Mouse (Mus musculus) MEL (cell line): ENCODE measurements around the gene Muc2. TPM values are rescaled to one million over a fixed set of nuclear protein-coding genes. Genes with fewer than 3 reads are reported as not detected.
A peak's percentile ranks its signal among the peaks of the same experiment; 100 is the strongest.
"Not testable (repeated sequence)": the region's sequence is repeated elsewhere in the genome, so short reads cannot be mapped to it uniquely, and the experiment has no call there.

ENCODE experiments used
- DNase-seq: peaks from one replicate; pipeline ENCODE4 v3.0.0; 2011; ENCODE audit warnings: low read depth, low spot score
- H3K27ac ChIP-seq: 2 replicates; pipeline ENCODE4 v1.5.1; 2012; ENCODE audit warnings: low read depth, mild to moderate bottlenecking, control low read depth, low read length, moderate library complexity; ENCODE audit not compliant: control insufficient read depth
- H3K27me3 ChIP-seq, 2 experiments: fragments of 150-350 bp in 1 of 2; sonication (generic) in 1 of 2; 2 replicates each; pipeline ENCODE4 v1.6.1; 2012; ENCODE audit warnings: low read length in 2 of 2, mild to moderate bottlenecking in 2 of 2, improper control_type of control experiment in 1 of 2, moderate library complexity in 1 of 2; ENCODE audit not compliant: insufficient read depth in 2 of 2, control insufficient read depth in 1 of 2
- H3K36me3 ChIP-seq, 2 experiments: 2 replicates each; pipeline ENCODE4 v1.6.1; 2012 to 2014; ENCODE audit warnings: low read length in 2 of 2, improper control_type of control experiment in 1 of 2, inconsistent platforms in 1 of 2, mild to moderate bottlenecking in 1 of 2; ENCODE audit not compliant: insufficient read depth in 2 of 2, control insufficient read depth in 1 of 2
- H3K4me1 ChIP-seq, 2 experiments: fragments of 150-350 bp in 1 of 2; sonication (generic) in 1 of 2; 2 replicates each; pipeline ENCODE4 v1.6.1; 2012; ENCODE audit warnings: low read length in 2 of 2, improper control_type of control experiment in 1 of 2, mild to moderate bottlenecking in 1 of 2; ENCODE audit not compliant: insufficient read depth in 2 of 2, control insufficient read depth in 1 of 2
- H3K4me3 ChIP-seq, 2 experiments: fragments of 150-350 bp in 1 of 2; sonication (generic) in 1 of 2; 2 replicates each; pipeline ENCODE4 v1.5.1; 2012; ENCODE audit warnings: low read depth in 2 of 2, low read length in 2 of 2, mild to moderate bottlenecking in 2 of 2, moderate library complexity in 2 of 2, control low read depth in 1 of 2, improper control_type of control experiment in 1 of 2; ENCODE audit not compliant: control insufficient read depth in 1 of 2, insufficient read depth in 1 of 2
- H3K79me2 ChIP-seq: 2 replicates; pipeline ENCODE4 v1.6.1; 2012; ENCODE audit warnings: mild to moderate bottlenecking, low read length, moderate library complexity; ENCODE audit not compliant: control insufficient read depth, poor library complexity, insufficient read depth
- H3K9ac ChIP-seq: 2 replicates; pipeline ENCODE4 v1.6.1; 2012; ENCODE audit warnings: low read depth, mild to moderate bottlenecking, control low read depth, low read length, moderate library complexity; ENCODE audit not compliant: control insufficient read depth, poor library complexity, severe bottlenecking
- H3K9me3 ChIP-seq: fragments of 150-350 bp; sonication (generic); replicated peaks from 2 replicates; pipeline ENCODE4 v1.6.1; 2012; ENCODE audit warnings: mild to moderate bottlenecking, low read length, improper control_type of control experiment, moderate library complexity; ENCODE audit not compliant: insufficient read depth
- CTCF ChIP-seq, 3 experiments: IDR thresholded peaks in 2 of 3; conservative IDR thresholded peaks in 1 of 3; 2 replicates each; pipeline ENCODE4 v1.5.1; 2011 to 2012; ENCODE audit warnings: low read length in 3 of 3, low read depth in 2 of 3, mild to moderate bottlenecking in 2 of 3, improper control_type of control experiment in 1 of 3, inconsistent platforms in 1 of 3, mixed read lengths in 1 of 3, moderate library complexity in 1 of 3; ENCODE audit not compliant: control insufficient read depth in 1 of 3, insufficient read depth in 1 of 3, poor library complexity in 1 of 3, severe bottlenecking in 1 of 3
- ETS1 ChIP-seq: IDR thresholded peaks from 2 replicates; pipeline ENCODE4 v1.6.1; 2012; ENCODE audit warnings: low read depth, mild to moderate bottlenecking, inconsistent platforms, low read length, improper control_type of control experiment, moderate library complexity
- GABPA ChIP-seq: IDR thresholded peaks from 2 replicates; pipeline ENCODE4 v1.6.1; 2012; ENCODE audit warnings: low read depth, mild to moderate bottlenecking, inconsistent platforms, low read length, improper control_type of control experiment, moderate library complexity
- JUND ChIP-seq: IDR thresholded peaks from 2 replicates; pipeline ENCODE4 v1.6.1; 2011; ENCODE audit warnings: low read depth, mild to moderate bottlenecking, improper control_type of control experiment, low read length
- KAT2A ChIP-seq: conservative IDR thresholded peaks from 2 replicates; pipeline ENCODE4 v1.6.1; 2012; ENCODE audit warnings: low read depth, low read length, improper control_type of control experiment, inconsistent platforms
- MEF2A ChIP-seq: IDR thresholded peaks from 2 replicates; pipeline ENCODE4 v1.6.1; 2014; ENCODE audit warnings: low read depth, mild to moderate bottlenecking, inconsistent platforms, low read length, improper control_type of control experiment; ENCODE audit not compliant: poor library complexity, insufficient replicate concordance, severe bottlenecking; ENCODE audit errors: extremely low read depth
- MYC ChIP-seq: IDR thresholded peaks from 2 replicates; pipeline ENCODE4 v1.6.1; 2011; ENCODE audit warnings: low read depth, mild to moderate bottlenecking, low read length, improper control_type of control experiment, moderate library complexity
- POLR2AphosphoS2 ChIP-seq: IDR thresholded peaks from 2 replicates; pipeline ENCODE4 v1.6.1; 2011; ENCODE audit warnings: low read length, improper control_type of control experiment
- RAD21 ChIP-seq: IDR thresholded peaks from 2 replicates; pipeline ENCODE4 v1.6.1; 2011; ENCODE audit warnings: mild to moderate bottlenecking, low read depth, low read length, improper control_type of control experiment
- SMC3 ChIP-seq: IDR thresholded peaks from 2 replicates; pipeline ENCODE4 v1.6.1; 2011; ENCODE audit warnings: low read depth, low read length, improper control_type of control experiment
- TBP ChIP-seq: IDR thresholded peaks from 2 replicates; pipeline ENCODE4 v1.8.0; 2011; ENCODE audit warnings: low read depth, low read length, improper control_type of control experiment
- USF1 ChIP-seq: IDR thresholded peaks from 2 replicates; pipeline ENCODE4 v1.6.1; 2014; ENCODE audit warnings: low read depth, mild to moderate bottlenecking, inconsistent platforms, low read length, improper control_type of control experiment, moderate library complexity
- ZC3H11A ChIP-seq: IDR thresholded peaks from 2 replicates; pipeline ENCODE4 v1.6.1; 2012; ENCODE audit warnings: low read depth, mild to moderate bottlenecking, inconsistent platforms, low read length, improper control_type of control experiment
- ZMIZ1 ChIP-seq: IDR thresholded peaks from 2 replicates; pipeline ENCODE4 v1.6.1; 2012; ENCODE audit warnings: low read depth, mild to moderate bottlenecking, inconsistent platforms, low read length, improper control_type of control experiment, moderate library complexity
- polyA plus RNA-seq, 2 experiments: library from polyadenylated mRNA; stranded (reverse) in 1 of 2; unstranded in 1 of 2; fragments of >175 nt in 1 of 2; fragments of >200 nt in 1 of 2; gene quantifications; 2 replicates each; pipeline versions ENCODE4 v1.2.1 to v1.2.4; 2012; ENCODE audit warnings: low replicate concordance in 2 of 2, low read depth in 1 of 2; ENCODE audit not compliant: insufficient read length in 2 of 2, insufficient read depth in 1 of 2, missing spikeins in 1 of 2
- total RNA-seq: library from RNA; depleted of rRNA; stranded (reverse); fragments of 300-350 nt; gene quantifications from 2 replicates; pipeline ENCODE4 v1.2.3, GENCODE M21; 2012

Muc2 gene
- total and polyA plus RNA-seq, 3 experiments = 0.04 TPM; not detected in 2

DNA sequence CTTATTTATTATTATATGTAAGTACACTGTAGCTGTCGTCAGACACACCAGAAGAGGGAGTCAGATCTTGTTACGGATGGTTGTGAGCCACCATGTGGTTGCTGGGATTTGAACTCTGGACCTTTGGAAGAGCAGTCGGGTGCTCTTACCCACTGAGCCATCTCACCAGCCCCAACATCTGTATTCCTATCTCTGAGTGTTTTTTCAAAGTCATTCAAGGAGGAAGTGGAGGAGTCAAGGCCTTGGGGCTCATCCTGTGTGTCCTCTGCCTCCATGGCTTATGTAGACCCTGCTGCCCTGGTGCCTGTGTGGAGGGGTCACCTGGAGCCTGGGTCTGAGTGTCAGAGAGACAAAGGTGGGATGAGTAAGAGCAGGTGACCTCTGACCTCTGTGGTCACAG is 21.0 kb upstream of the Muc2 start:
- peak; percentile 95 for TF ChIP-seq TBP
- TF ChIP-seq, all 39 proteins: peak for 1; not testable (repeated sequence) for 38

GRCm38 (mm10) chr7:141670999-141671398 is 19.1 kb upstream of the Muc2 start:
- TF ChIP-seq GABPA (no peak), JUND (no peak), CTCF (IDR thresholded peaks at IDR 0.05 in 2 of 3, conservative IDR thresholded peaks at IDR 0.05 in 1 of 3; ENCODE audit: control insufficient read depth in 1 of 3, insufficient read depth in 1 of 3, low read depth in 2 of 3, low read length in 3 of 3, poor library complexity in 1 of 3, severe bottlenecking in 1 of 3) (peak; percentile 44 to 81 (median 73)), ZC3H11A (peak; percentile 48; the same call in 1 of the 2 replicates), SMC3 (peak; percentile 74), RAD21 (peak; percentile 81)
- H3K9me3 ChIP-seq = no peaks in the 10 kb centered on the region
- no peak overlapping the region for H3K9ac ChIP-seq
- H3K4me3 ChIP-seq = no peak overlapping the region
- no peaks in the 10 kb centered on the region; a peak in 1 of 4 replicates for H3K27me3 ChIP-seq
- H3K4me1 ChIP-seq = no peaks in the 10 kb centered on the region
- H3K27ac ChIP-seq = no peak overlapping the region
- no peaks in the 10 kb centered on the region for H3K36me3 ChIP-seq
- DNase-seq = peak; percentile 63
- H3K79me2 ChIP-seq = no peaks in the 10 kb centered on the region

More for the DNA sequence above, 21.0 kb upstream of the Muc2 start:
- H3K27ac ChIP-seq, H3K36me3 ChIP-seq, H3K9ac ChIP-seq, H3K27me3 ChIP-seq, H3K4me3 ChIP-seq, H3K4me1 ChIP-seq, H3K9me3 ChIP-seq, H3K79me2 ChIP-seq: not testable (repeated sequence)
- peak; percentile 41 for DNase-seq

DNA sequence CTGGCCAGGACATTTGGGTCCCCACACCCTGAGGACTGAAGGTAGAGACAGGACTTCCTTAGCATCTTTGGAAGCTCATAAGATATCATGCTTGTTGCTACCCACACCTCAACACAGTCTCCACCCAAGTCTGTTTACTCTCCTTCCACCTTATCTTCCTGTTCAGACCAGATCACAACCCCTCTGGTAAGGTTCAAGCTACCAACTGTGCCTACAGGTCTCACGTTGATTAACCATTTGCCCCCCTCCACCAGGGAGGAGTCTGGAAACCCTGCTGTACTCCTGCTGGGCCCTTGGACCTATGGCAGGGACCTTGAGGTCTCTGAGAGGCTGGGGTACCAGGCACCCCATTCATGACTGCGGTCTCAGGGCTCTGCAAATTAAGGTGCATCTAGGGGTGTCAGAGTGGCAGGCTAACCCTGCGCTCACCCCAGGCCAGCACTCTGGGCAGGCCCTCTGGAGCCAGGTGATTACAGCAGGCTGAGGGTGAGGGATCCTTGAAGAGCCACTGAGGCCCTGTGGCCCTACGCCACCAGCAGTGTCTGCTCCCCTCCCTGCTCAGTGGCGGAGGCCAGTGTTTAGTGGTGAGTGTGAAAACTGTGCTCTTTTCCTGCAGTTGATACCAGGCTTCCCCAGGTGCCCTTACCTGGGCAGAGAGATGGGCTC is 18.4 kb upstream of the Muc2 start:
- Histone ChIP-seq H3K4me3 (no peak overlapping the region), H3K27me3 (no peaks in the 10 kb centered on the region; a peak in 1 of 4 replicates), H3K4me1 (no peaks in the 10 kb centered on the region), H3K27ac (no peak overlapping the region), H3K9ac (no peak overlapping the region), H3K79me2 (no peaks in the 10 kb centered on the region), H3K9me3 (no peaks in the 10 kb centered on the region), H3K36me3 (no peaks in the 10 kb centered on the region)
- DNase-seq = no peak
- no peak for TF ChIP-seq JUND
- no peak for TF ChIP-seq ZMIZ1
- no peak for TF ChIP-seq SMC3
- TF ChIP-seq KAT2A = no peak
- TF ChIP-seq MEF2A = no peak
- TF ChIP-seq CTCF (IDR thresholded peaks at IDR 0.05 in 2 of 3, conservative IDR thresholded peaks at IDR 0.05 in 1 of 3; ENCODE audit: control insufficient read depth in 1 of 3, insufficient read depth in 1 of 3, low read depth in 2 of 3, low read length in 3 of 3, poor library complexity in 1 of 3, severe bottlenecking in 1 of 3) = no peak
- no peak for TF ChIP-seq ETS1
- TF ChIP-seq POLR2AphosphoS2 = no peak
- TF ChIP-seq ZC3H11A = no peak
- no peak for TF ChIP-seq USF1
- no peak for TF ChIP-seq MYC
